Mouse (Mus musculus): ENCODE results near the gene Ifitm5. TPM values are rescaled to one million over a fixed set of nuclear protein-coding genes. Genes with fewer than 3 reads are reported as not detected.

The Ifitm5 gene
- polyA plus RNA-seq, 1 experiment, result 1.4 TPM

GRCm38 (mm10) chr7:140912293-140912692 lies 37.8 kb downstream of the Ifitm5 start:
- H3K4me1 ChIP-seq (ENCODE audit: control insufficient read depth, insufficient read depth, low read length), result peaks cover 12% of the 10 kb centered on the region; the same call in 1 of the 2 replicates
- TF ChIP-seq CTCF (conservative IDR thresholded peaks at IDR 0.05; ENCODE audit: insufficient read depth, insufficient read length, low read depth, low read length), result no peak
- no peak for TF ChIP-seq POLR2A (IDR thresholded peaks at IDR 0.05; ENCODE audit: low read depth, low read length)
- no peaks in the 10 kb centered on the region for H3K36me3 ChIP-seq (ENCODE audit: control insufficient read depth, insufficient read depth, low read length)
- WGBS, result 59% methylated on average over 3 of the region's 3 CpGs
- H3K27me3 ChIP-seq (replicated peaks; ENCODE audit: control insufficient read depth, insufficient read depth, low read length), result no peaks in the 10 kb centered on the region
- peak overlapping the region; percentile 77 for H3K27ac ChIP-seq (ENCODE audit: insufficient read depth, low read depth, low read length)
- H3K4me3 ChIP-seq (ENCODE audit: insufficient read depth, low read depth, low read length), result no peak overlapping the region
- no peak for DNase-seq

- H3K27ac ChIP-seq (ENCODE audit: insufficient read depth, low read depth, low read length), result peak overlapping the region; percentile 6; the same call in 1 of the 2 replicates
Observed at GRCm38 (mm10) chr7:140908634-140909107, 41.4 kb downstream of the Ifitm5 start.

GRCm38 (mm10) chr7:140908181-140908580 lies 41.9 kb downstream of the Ifitm5 start:
- no peak for TF ChIP-seq POLR2A (IDR thresholded peaks at IDR 0.05; ENCODE audit: low read depth, low read length)
- TF ChIP-seq CTCF (conservative IDR thresholded peaks at IDR 0.05; ENCODE audit: insufficient read depth, insufficient read length, low read depth, low read length), result no peak
- no peak for DNase-seq
- Histone ChIP-seq H3K4me3 (ENCODE audit: insufficient read depth, low read depth, low read length) (no peak overlapping the region), H3K27ac (ENCODE audit: insufficient read depth, low read depth, low read length) (no peak overlapping the region; the same call in 1 of the 2 replicates), H3K4me1 (ENCODE audit: control insufficient read depth, insufficient read depth, low read length) (peaks cover 8% of the 10 kb centered on the region; the same call in 1 of the 2 replicates), H3K36me3 (ENCODE audit: control insufficient read depth, insufficient read depth, low read length) (no peaks in the 10 kb centered on the region), H3K27me3 (replicated peaks; ENCODE audit: control insufficient read depth, insufficient read depth, low read length) (no peaks in the 10 kb centered on the region)
- 42% methylated on average over 7 of the region's 7 CpGs for WGBS

More at GRCm38 (mm10) chr7:140908634-140909107, 41.4 kb downstream of the Ifitm5 start:
- TF ChIP-seq CTCF (conservative IDR thresholded peaks at IDR 0.05; ENCODE audit: insufficient read depth, insufficient read length, low read depth, low read length) (peak; percentile 91), POLR2A (IDR thresholded peaks at IDR 0.05; ENCODE audit: low read depth, low read length) (no peak)
- no peaks in the 10 kb centered on the region for H3K36me3 ChIP-seq (ENCODE audit: control insufficient read depth, insufficient read depth, low read length)
- no peaks in the 10 kb centered on the region for H3K27me3 ChIP-seq (replicated peaks; ENCODE audit: control insufficient read depth, insufficient read depth, low read length)
- DNase-seq, result peak; percentile 94
- WGBS, result 1% methylated on average over 19 of the region's 19 CpGs
- H3K4me3 ChIP-seq (ENCODE audit: insufficient read depth, low read depth, low read length), result peak overlapping the region; percentile 30
- H3K4me1 ChIP-seq (ENCODE audit: control insufficient read depth, insufficient read depth, low read length), result peaks cover 8% of the 10 kb centered on the region; the same call in 1 of the 2 replicates

GRCm38 (mm10) chr7:140907697-140908096 lies 42.4 kb downstream of the Ifitm5 start:
- peak; percentile 30 for DNase-seq
- no peaks in the 10 kb centered on the region for H3K36me3 ChIP-seq (ENCODE audit: control insufficient read depth, insufficient read depth, low read length)
- H3K4me1 ChIP-seq (ENCODE audit: control insufficient read depth, insufficient read depth, low read length), result peaks cover 8% of the 10 kb centered on the region; the same call in 1 of the 2 replicates
- H3K4me3 ChIP-seq (ENCODE audit: insufficient read depth, low read depth, low read length), result no peak overlapping the region
- TF ChIP-seq CTCF (conservative IDR thresholded peaks at IDR 0.05; ENCODE audit: insufficient read depth, insufficient read length, low read depth, low read length) (0 out of 2 replicates have a peak, but pooled peaks have one; percentile 7), POLR2A (IDR thresholded peaks at IDR 0.05; ENCODE audit: low read depth, low read length) (no peak)
- H3K27me3 ChIP-seq (replicated peaks; ENCODE audit: control insufficient read depth, insufficient read depth, low read length), result no peaks in the 10 kb centered on the region
- 83% methylated on average over 7 of the region's 7 CpGs for WGBS
- H3K27ac ChIP-seq (ENCODE audit: insufficient read depth, low read depth, low read length), result no peak overlapping the region

- H3K4me1 ChIP-seq (ENCODE audit: control insufficient read depth, insufficient read depth, low read length), result peaks cover 3% of the 10 kb centered on the region; the same call in 1 of the 2 replicates
- H3K27ac ChIP-seq (ENCODE audit: insufficient read depth, low read depth, low read length), result peak overlapping the region; percentile 87
- no peaks in the 10 kb centered on the region for H3K27me3 ChIP-seq (replicated peaks; ENCODE audit: control insufficient read depth, insufficient read depth, low read length)
- H3K4me3 ChIP-seq (ENCODE audit: insufficient read depth, low read depth, low read length), result peak overlapping the region; percentile 48
- no peaks in the 10 kb centered on the region for H3K36me3 ChIP-seq (ENCODE audit: control insufficient read depth, insufficient read depth, low read length)
- TF ChIP-seq POLR2A (IDR thresholded peaks at IDR 0.05; ENCODE audit: low read depth, low read length) (no peak), CTCF (conservative IDR thresholded peaks at IDR 0.05; ENCODE audit: insufficient read depth, insufficient read length, low read depth, low read length) (no peak)
- 59% methylated on average over 13 of the region's 13 CpGs for WGBS
- no peak for DNase-seq
Observed at GRCm38 (mm10) chr7:140907131-140907530, 43.0 kb downstream of the Ifitm5 start.

GRCm38 (mm10) chr7:140905642-140906081 lies 44.4 kb downstream of the Ifitm5 start:
- H3K27me3 ChIP-seq (replicated peaks; ENCODE audit: control insufficient read depth, insufficient read depth, low read length), result no peaks in the 10 kb centered on the region
- no peak for TF ChIP-seq CTCF (conservative IDR thresholded peaks at IDR 0.05; ENCODE audit: insufficient read depth, insufficient read length, low read depth, low read length)
- TF ChIP-seq POLR2A (IDR thresholded peaks at IDR 0.05; ENCODE audit: low read depth, low read length), result no peak
- H3K27ac ChIP-seq (ENCODE audit: insufficient read depth, low read depth, low read length), result peak overlapping the region; percentile 94
- H3K4me1 ChIP-seq (ENCODE audit: control insufficient read depth, insufficient read depth, low read length), result peaks cover 2% of the 10 kb centered on the region; the same call in 1 of the 2 replicates
- no peaks in the 10 kb centered on the region for H3K36me3 ChIP-seq (ENCODE audit: control insufficient read depth, insufficient read depth, low read length)
- peak; percentile 85 for DNase-seq
- WGBS, result 68% methylated on average over 2 of the region's 2 CpGs
- H3K4me3 ChIP-seq (ENCODE audit: insufficient read depth, low read depth, low read length), result peak overlapping the region; percentile 48; the same call in 1 of the 2 replicates

- H3K27ac ChIP-seq (ENCODE audit: insufficient read depth, low read depth, low read length), result no peak overlapping the region
- peaks cover 2% of the 10 kb centered on the region; the same call in 1 of the 2 replicates for H3K4me1 ChIP-seq (ENCODE audit: control insufficient read depth, insufficient read depth, low read length)
- H3K4me3 ChIP-seq (ENCODE audit: insufficient read depth, low read depth, low read length), result no peak overlapping the region
- peak; percentile 86 for DNase-seq
- 24% methylated on average over 13 of the region's 13 CpGs for WGBS
- no peak for TF ChIP-seq POLR2A (IDR thresholded peaks at IDR 0.05; ENCODE audit: low read depth, low read length)
- TF ChIP-seq CTCF (conservative IDR thresholded peaks at IDR 0.05; ENCODE audit: insufficient read depth, insufficient read length, low read depth, low read length), result peak; percentile 86
- H3K27me3 ChIP-seq (replicated peaks; ENCODE audit: control insufficient read depth, insufficient read depth, low read length), result no peaks in the 10 kb centered on the region
- no peaks in the 10 kb centered on the region for H3K36me3 ChIP-seq (ENCODE audit: control insufficient read depth, insufficient read depth, low read length)
Observed at GRCm38 (mm10) chr7:140903212-140903611, 46.9 kb downstream of the Ifitm5 start.

Data from kidney, adult 2 months (tissue).